Mouse (Mus musculus): Measurements from ENCODE around the gene Spo11. TPM values are rescaled to one million over a fixed set of nuclear protein-coding genes. Genes with fewer than 3 reads are reported as not detected.

Gene Spo11
- total RNA-seq, 2 experiments from 2014 or later, result not detected

DNA sequence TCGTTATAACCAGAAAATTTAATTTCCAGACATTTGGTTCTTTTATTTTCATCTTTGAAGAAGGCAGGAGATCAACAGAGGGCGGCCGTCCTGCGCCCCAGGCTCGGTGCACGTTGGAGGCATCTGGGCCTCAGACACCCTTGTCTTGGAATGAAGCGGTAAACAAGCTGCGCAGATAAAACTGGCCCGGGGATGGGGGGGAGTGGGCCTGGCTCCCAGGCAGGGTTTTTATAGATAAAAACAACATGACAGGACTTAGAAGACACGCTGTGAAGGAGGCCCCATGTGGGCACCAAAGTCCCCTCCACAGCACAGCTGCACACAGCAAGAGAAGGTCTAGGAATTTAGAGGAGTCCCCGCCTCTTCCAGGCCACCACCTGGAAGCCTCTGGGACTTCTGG, 26.8 kb upstream of the Spo11 start:
- intact Hi-C loops (cut with DNase I), result no loop called here
- no peak for DNase-seq

- intact Hi-C loops (cut with DNase I), result no loop called here
- no peak for DNase-seq
Measured at GRCm38 (mm10) chr2:172951976-172952375, 25.5 kb upstream of the Spo11 start.

DNA sequence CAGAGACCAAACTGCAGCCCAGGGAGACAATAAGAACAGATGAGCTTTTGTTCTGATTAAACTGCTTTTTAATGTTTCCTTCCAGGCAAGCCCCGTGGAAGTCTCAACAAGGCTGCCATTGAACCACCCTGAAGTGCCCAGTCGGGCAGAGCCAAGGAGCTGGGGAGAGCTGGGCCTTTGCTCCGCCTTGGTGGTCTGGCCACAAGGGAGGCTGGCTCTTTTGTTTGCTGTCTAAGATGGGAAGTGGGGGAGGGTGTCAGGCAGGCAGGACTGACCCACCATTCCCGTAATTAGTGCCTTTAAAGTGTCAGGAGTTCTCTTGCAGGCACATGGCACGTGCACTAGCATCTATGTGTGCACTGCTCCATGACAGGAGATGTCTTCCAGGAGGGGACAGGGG, 18.9 kb upstream of the Spo11 start:
- intact Hi-C loops (cut with DNase I), result no loop called here
- no peak for DNase-seq

GRCm38 (mm10) chr2:172959006-172959768, 18.3 kb upstream of the Spo11 start:
- DNase-seq, result no peak
- intact Hi-C loops (cut with DNase I), result no loop called here

GRCm38 (mm10) chr2:172960350-172960749, 17.1 kb upstream of the Spo11 start:
- intact Hi-C loops (cut with DNase I), result no loop called here
- DNase-seq, result no peak

GRCm38 (mm10) chr2:172961211-172961610, 16.3 kb upstream of the Spo11 start:
- no peak for DNase-seq
- intact Hi-C loops (cut with DNase I), result no loop called here

DNA sequence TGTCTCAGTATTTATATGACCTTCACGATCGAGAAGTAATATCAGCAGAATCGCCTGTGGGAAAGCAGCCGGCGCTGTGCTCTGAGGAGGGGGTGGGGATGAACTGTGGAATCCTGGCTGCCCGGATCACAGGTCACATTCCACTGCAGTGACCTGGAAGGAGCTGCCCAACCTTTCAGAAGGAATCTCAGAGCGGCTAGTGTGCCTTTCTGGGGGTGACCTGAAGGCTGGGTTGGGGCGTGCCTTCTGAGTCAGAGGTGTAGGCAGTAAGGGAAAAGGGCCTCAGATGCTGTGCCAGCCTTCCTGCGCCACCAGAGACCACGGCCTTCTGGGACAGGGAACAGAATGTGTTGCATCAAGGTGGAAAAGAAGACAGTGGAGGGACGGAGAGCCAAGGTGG, 12.3 kb upstream of the Spo11 start:
- intact Hi-C loops (cut with DNase I), result no loop called here
- no peak for DNase-seq

DNA sequence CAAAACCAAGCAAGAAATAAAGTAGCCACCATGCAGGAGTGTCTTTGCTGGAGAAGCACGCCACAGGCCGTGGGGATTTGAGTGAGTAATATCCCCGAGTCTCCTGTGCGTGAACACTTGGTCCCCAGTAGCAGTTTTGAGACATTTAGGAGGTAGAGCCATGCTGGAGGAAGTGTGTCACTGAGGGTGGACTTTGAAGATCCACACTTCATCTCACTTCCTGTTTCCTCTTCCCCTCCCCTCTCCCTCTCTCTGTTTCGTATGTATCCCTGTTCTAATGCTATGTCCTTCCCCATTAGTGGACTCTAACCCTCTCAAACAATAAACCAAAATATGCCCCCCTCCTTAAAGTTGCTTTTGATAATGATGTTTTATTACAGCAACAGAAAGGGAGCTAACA, 11.0 kb upstream of the Spo11 start:
- no peak for DNase-seq
- intact Hi-C loops (cut with DNase I), result no loop called here

DNA sequence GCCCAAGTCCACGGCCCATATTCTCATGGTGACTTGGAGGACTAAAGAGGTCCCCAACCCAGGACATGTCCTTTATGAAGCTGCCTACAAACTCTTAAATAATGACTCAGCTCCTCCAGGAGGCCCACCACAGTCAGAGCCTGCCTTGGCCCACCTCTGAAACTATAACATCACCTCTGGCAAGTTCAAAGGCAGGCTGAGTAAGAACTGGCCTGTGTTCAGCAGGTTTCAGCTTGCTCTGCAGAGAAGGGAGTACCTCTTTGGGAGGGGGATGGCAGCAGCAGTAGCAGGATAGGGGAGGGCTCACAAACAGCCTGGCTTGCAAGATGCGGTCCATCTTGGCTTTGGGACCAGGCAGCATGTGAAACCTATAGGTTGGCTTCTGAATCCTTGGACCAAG, 5.6 kb upstream of the Spo11 start:
- intact Hi-C loops (cut with DNase I), result no loop called here
- no peak for DNase-seq

DNA sequence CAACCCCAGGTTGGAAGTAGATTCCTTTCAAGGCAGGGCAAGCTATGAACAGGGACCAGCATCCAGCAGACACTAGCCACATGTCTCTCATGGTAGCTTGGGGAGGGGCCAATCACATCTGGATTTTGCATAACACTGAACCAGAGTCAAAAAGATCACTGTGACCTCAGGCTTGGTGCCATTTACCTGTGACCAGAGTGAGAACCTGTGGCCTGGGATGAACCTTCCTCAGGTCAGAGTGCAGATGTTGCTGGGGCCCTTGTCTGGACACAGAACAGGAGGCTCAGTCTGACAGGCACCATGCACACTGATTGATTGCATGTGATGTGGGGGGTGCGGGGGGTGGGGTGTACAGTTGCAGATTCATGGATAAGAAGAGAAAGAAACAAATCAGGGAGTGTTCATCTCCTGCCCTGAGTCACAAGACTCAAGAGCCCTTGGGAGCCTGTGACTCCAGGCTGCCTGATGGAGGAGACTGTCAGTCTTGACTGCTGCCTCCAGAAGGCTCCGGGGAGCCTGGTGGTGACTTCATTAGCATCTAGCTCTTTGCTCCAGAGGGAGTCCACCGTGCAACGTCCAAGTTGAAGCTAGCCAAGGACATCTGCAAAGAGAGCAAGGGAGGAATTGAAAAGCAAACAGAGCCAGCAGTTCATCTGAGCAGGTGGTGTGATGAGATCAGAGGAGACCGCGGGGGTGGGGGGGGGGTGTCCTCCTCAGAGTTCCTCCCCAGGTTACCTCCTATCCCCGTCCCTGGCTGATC, 3.5 kb upstream of the Spo11 start:
- intact Hi-C loops (cut with DNase I), result no loop called here
- DNase-seq, result no peak

DNA sequence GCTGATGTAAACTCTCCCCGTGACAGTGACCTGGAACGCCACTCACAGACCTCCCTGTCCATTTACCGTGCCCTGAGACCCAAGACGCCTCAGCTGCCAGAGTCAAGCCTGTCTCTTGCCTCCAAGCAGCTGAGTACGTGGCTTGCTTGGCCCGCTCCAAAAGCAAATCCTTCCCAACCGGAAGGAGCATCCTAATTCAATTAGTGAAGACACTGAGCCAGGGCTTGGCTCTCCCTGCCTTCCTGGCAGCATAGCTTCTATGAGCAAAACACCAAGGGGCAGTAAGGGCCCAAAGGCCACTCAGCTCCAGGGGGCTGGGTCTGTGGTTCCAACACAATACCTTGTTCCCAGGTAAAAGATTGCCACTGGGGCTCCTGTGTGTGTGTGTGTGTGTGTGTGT, 2.8 kb upstream of the Spo11 start:
- no peak for DNase-seq

GRCm38 (mm10) chr2:172975159-172975558, 2.3 kb upstream of the Spo11 start:
- intact Hi-C loops (cut with DNase I), result no loop called here
- DNase-seq, result peak in 1 of 2 experiments; percentile 10

More for the DNA sequence above, 2.8 kb upstream of the Spo11 start:
- intact Hi-C loops (cut with DNase I), result no loop called here

GRCm38 (mm10) chr2:172976661-172977238, 750 bp upstream of the Spo11 start:
- intact Hi-C loops (cut with DNase I), result no loop called here
- DNase-seq, result no peak

DNA sequence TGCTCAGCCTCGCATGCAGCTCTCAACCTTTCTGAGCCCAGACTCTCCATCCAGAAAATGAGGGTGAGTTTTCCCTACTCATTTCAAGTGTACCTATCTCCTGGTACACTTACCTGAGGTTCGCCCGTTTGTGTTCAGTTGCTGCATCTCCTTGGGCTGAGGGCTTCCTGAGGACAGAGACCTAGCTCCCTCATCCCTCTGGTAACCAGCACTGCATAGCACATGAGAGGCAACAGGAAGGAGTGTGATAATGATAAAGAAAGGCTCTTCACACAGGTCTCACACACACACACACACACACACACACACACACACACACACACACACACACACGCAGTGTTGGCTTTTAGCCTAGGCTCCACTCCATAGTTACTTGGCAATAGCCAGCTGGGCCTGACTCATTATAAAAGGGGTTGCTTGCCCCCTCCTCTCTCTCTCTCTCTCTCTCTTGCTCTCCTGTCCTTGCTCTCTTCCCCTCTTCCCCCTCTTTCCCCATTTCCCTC, 682 bp downstream of the Spo11 start:
- intact Hi-C loops (cut with DNase I), result no loop called here

GRCm38 (mm10) chr2:172979666-172980345, 2.3 kb downstream of the Spo11 start:
- DNase-seq, result no peak
- intact Hi-C loops (cut with DNase I), result no loop called here

More for the DNA sequence above, 682 bp downstream of the Spo11 start:
- DNase-seq, result no peak

- DNase-seq, result no peak
- intact Hi-C loops (cut with DNase I), result loop anchor here (1.0 kb wide), 1 partner anchor 152 kb away; no protein-coding TSS in a partner anchor
Measured at GRCm38 (mm10) chr2:172982776-172983561, 5.5 kb downstream of the Spo11 start.

- DNase-seq, result no peak
- intact Hi-C loops (cut with DNase I), result no loop called here
Measured at GRCm38 (mm10) chr2:172990161-172990560, 12.7 kb downstream of the Spo11 start.

GRCm38 (mm10) chr2:172996207-172996606, 18.7 kb downstream of the Spo11 start:
- intact Hi-C loops (cut with DNase I), result loop anchor here (1.0 to 5.0 kb wide), 2 partner anchors 165 to 519 kb away; no protein-coding TSS in a partner anchor
- DNase-seq, result peak; percentile 65 to 77

GRCm38 (mm10) chr2:172997748-172998147, 20.2 kb downstream of the Spo11 start:
- intact Hi-C loops (cut with DNase I), result loop anchor here (2.0 to 5.0 kb wide), 2 partner anchors 83 to 520 kb away; no protein-coding TSS in a partner anchor
- DNase-seq, result no peak

GRCm38 (mm10) chr2:172998478-172998877, 21.0 kb downstream of the Spo11 start:
- intact Hi-C loops (cut with DNase I), result loop anchor here (2.0 to 5.0 kb wide), 2 partner anchors 82 to 521 kb away; no protein-coding TSS in a partner anchor
- no peak for DNase-seq
